In genomic region chr9:78176831-78177230, GRCm38 (mm10) we compare ENCODE assay signal across 8 mouse cellular contexts. TPM values are rescaled to one million over a fixed set of nuclear protein-coding genes. Genes with fewer than 3 reads are reported as not detected.
DNase-seq lines count a peak whose midpoint lies in the region; ATAC-seq and TF ChIP-seq lines count a peak whose summit lies in the region.

No protein-coding gene starts in this region.

- H3K9ac ChIP-seq in heart, postnatal 0 days (replicated peaks; ENCODE audit: low read depth, low read length) = peak overlapping the region; percentile 80; the same call in 1 of the 2 replicates
- peak overlapping the region; percentile 83; the same call in 1 of the 2 replicates for H3K9ac ChIP-seq in limb, embryonic 15.5 days
- H3K9ac ChIP-seq in midbrain, embryonic 16.5 days (ENCODE audit: low read depth, low read length) = peak overlapping the region; percentile 87

- 41% methylated on average over 7 of the region's 7 CpGs for WGBS in heart, postnatal 0 days
- WGBS in limb, embryonic 15.5 days = 15% methylated on average over 7 of the region's 7 CpGs
- WGBS in midbrain, embryonic 16.5 days = 33% methylated on average over 7 of the region's 7 CpGs

- peak overlapping the region; percentile 62 for H3K4me3 ChIP-seq in heart, postnatal 0 days (ENCODE audit: low read depth, low read length)
- H3K4me3 ChIP-seq in limb, embryonic 15.5 days = peak overlapping the region; percentile 71
- peak overlapping the region; percentile 71 for H3K4me3 ChIP-seq in midbrain, embryonic 16.5 days (ENCODE audit: low read depth, low read length)

- H3K27me3 ChIP-seq in heart, postnatal 0 days (ENCODE audit: control insufficient read depth, insufficient read depth, low read length) = no peaks in the 10 kb centered on the region
- H3K27me3 ChIP-seq in limb, embryonic 15.5 days = no peaks in the 10 kb centered on the region
- H3K27me3 ChIP-seq in midbrain, embryonic 16.5 days (ENCODE audit: control insufficient read depth, insufficient read depth, low read depth, low read length) = no peaks in the 10 kb centered on the region

- H3K4me1 ChIP-seq in heart, postnatal 0 days (ENCODE audit: control insufficient read depth, insufficient read depth) = no peaks in the 10 kb centered on the region
- H3K4me1 ChIP-seq in limb, embryonic 15.5 days = peaks cover 8% of the 10 kb centered on the region; the same call in 1 of the 2 replicates
- peaks cover 6% of the 10 kb centered on the region; the same call in 1 of the 2 replicates for H3K4me1 ChIP-seq in midbrain, embryonic 16.5 days (ENCODE audit: control insufficient read depth, insufficient read depth, low read length)

- peaks cover 3% of the 10 kb centered on the region; the same call in 1 of the 2 replicates for H3K9me3 ChIP-seq in heart, postnatal 0 days (replicated peaks; ENCODE audit: control insufficient read depth, low read length)
- H3K9me3 ChIP-seq in limb, embryonic 15.5 days = no peaks in the 10 kb centered on the region
- no peaks in the 10 kb centered on the region for H3K9me3 ChIP-seq in midbrain, embryonic 16.5 days (replicated peaks; ENCODE audit: control insufficient read depth, low read length, poor library complexity, severe bottlenecking)

- no peak for ATAC-seq in heart, postnatal 0 days (ENCODE audit: insufficient read depth, low read depth)
- ATAC-seq in limb, embryonic 15.5 days (ENCODE audit: insufficient number of reproducible peaks, low FRiP score, low TSS enrichment, low read depth) = no peak
- no peak for ATAC-seq in midbrain, embryonic 16.5 days

- H3K36me3 ChIP-seq in heart, postnatal 0 days (replicated peaks; ENCODE audit: control insufficient read depth, insufficient read depth, low read length) = no peaks in the 10 kb centered on the region
- H3K36me3 ChIP-seq in limb, embryonic 15.5 days = no peaks in the 10 kb centered on the region
- no peaks in the 10 kb centered on the region for H3K36me3 ChIP-seq in midbrain, embryonic 16.5 days (ENCODE audit: control insufficient read depth, insufficient read depth, low read length)

- H3K4me2 ChIP-seq in heart, postnatal 0 days (ENCODE audit: low read depth, low read length) = peak overlapping the region; percentile 64
- peak overlapping the region; percentile 43 for H3K4me2 ChIP-seq in limb, embryonic 15.5 days
- peak overlapping the region; percentile 56 for H3K4me2 ChIP-seq in midbrain, embryonic 16.5 days (ENCODE audit: low read length)

- no peak for TF ChIP-seq CTCF in brain, embryonic 14.5 days (IDR thresholded peaks at IDR 0.05; ENCODE audit: borderline replicate concordance, extremely low read depth, insufficient read depth, insufficient read length)
- no peak for TF ChIP-seq CTCF in heart, postnatal 0 days (IDR thresholded peaks at IDR 0.05; ENCODE audit: low read depth)

- no peak for TF ChIP-seq POLR2A in brain, embryonic 14.5 days (IDR thresholded peaks at IDR 0.05; ENCODE audit: borderline replicate concordance, extremely low read depth, insufficient read depth, insufficient read length, poor library complexity, severe bottlenecking)

- DNase-seq in right cerebral cortex, adult 18-20 months = peak; percentile 26
- no peak for DNase-seq in right cerebral cortex, postnatal 14 days
- peak; percentile 62 for DNase-seq in brain, embryonic 14.5 days (ENCODE audit: low read depth)
- no peak for DNase-seq in heart, postnatal 0 days (ENCODE audit: low spot score)
- DNase-seq in embryo, embryonic 10 days (ENCODE audit: low spot score) = no peak
- no peak for DNase-seq in MN1 (ENCODE audit: low spot score)

- peak overlapping the region; percentile 99 for H3K27ac ChIP-seq in heart, postnatal 0 days (ENCODE audit: low read depth)
- H3K27ac ChIP-seq in limb, embryonic 15.5 days = peak overlapping the region; percentile 98
- peak overlapping the region; percentile 99 for H3K27ac ChIP-seq in midbrain, embryonic 16.5 days (ENCODE audit: low read length)

- no peak for TF ChIP-seq EP300 in heart, postnatal 0 days (IDR thresholded peaks at IDR 0.05; ENCODE audit: low read depth)

RNA-seq across cellular contexts. Expression of gene Gsta4, which starts 5.7 kb away (rescaled TPM):
- 10.6 and 14.7 TPM in 2 replicates for polyA plus RNA-seq in brain, embryonic 14.5 days (2012; rRNA removed)
- total RNA-seq in heart, postnatal 0 days (2014; rRNA removed; ENCODE audit: low replicate concordance) = 59.8 and 81.1 TPM in 2 replicates
- polyA plus RNA-seq in heart, postnatal 0 days (2015; fragmentation: Nextera tagmentation; extraction: Ambion mirVana) = 124 and 134 TPM in 2 replicates
- 57.5 and 60.6 TPM in 2 replicates for polyA plus RNA-seq in limb, embryonic 15.5 days (2015; fragmentation: Nextera tagmentation; extraction: Ambion mirVana)
- 14.3 and 18.5 TPM in 2 replicates for polyA plus RNA-seq in midbrain, embryonic 16.5 days (2015; fragmentation: Nextera tagmentation; extraction: Ambion mirVana)

RNA-seq across cellular contexts. Expression of gene Gsta1, which starts 53.6 kb away (rescaled TPM):
- polyA plus RNA-seq in brain, embryonic 14.5 days (2012; rRNA removed) = 0.19 TPM in 1 of 2 replicates, not detected in the other
- total RNA-seq in heart, postnatal 0 days (2014; rRNA removed; ENCODE audit: low replicate concordance) = not detected in 2 replicates
- polyA plus RNA-seq in heart, postnatal 0 days (2015; fragmentation: Nextera tagmentation; extraction: Ambion mirVana) = 0.45 TPM in 1 of 2 replicates, not detected in the other
- 8.8 and 10.0 TPM in 2 replicates for polyA plus RNA-seq in limb, embryonic 15.5 days (2015; fragmentation: Nextera tagmentation; extraction: Ambion mirVana)
- not detected in 2 replicates for polyA plus RNA-seq in midbrain, embryonic 16.5 days (2015; fragmentation: Nextera tagmentation; extraction: Ambion mirVana)

Comparison
In these comparisons a context has a peak if more than half of its experiments do, and no peak if none do; other contexts are left out.
1. DNase-seq: peak in right cerebral cortex, adult 18-20 months (single experiment) and brain, embryonic 14.5 days (single experiment); none in right cerebral cortex, postnatal 14 days (single experiment), heart, postnatal 0 days (single experiment), embryo, embryonic 10 days (single experiment) and MN1 (single experiment).
2. Peak in every context shown above with its lines, with median percentiles within 50 percentile points of each other: H3K27ac ChIP-seq, H3K4me2 ChIP-seq, H3K4me3 ChIP-seq and H3K9ac ChIP-seq.